Mouse (Mus musculus) MEL (cell line): ENCODE results near the gene Sf3b6.

Source experiments
- BHLHE40 ChIP-seq: IDR thresholded peaks from 2 replicates; pipeline ENCODE4 v1.6.1; 2012; ENCODE audit warnings: low read depth, mild to moderate bottlenecking, inconsistent platforms, low read length, improper control_type of control experiment, borderline replicate concordance
- CTCF ChIP-seq, 3 experiments: IDR thresholded peaks in 2 of 3; conservative IDR thresholded peaks in 1 of 3; 2 replicates each; pipeline ENCODE4 v1.5.1; 2011 to 2012; ENCODE audit warnings: low read length in 3 of 3, low read depth in 2 of 3, mild to moderate bottlenecking in 2 of 3, improper control_type of control experiment in 1 of 3, inconsistent platforms in 1 of 3, mixed read lengths in 1 of 3, moderate library complexity in 1 of 3; ENCODE audit not compliant: control insufficient read depth in 1 of 3, insufficient read depth in 1 of 3, poor library complexity in 1 of 3, severe bottlenecking in 1 of 3
- EP300 ChIP-seq, 2 experiments: IDR thresholded peaks; 2 replicates each; pipeline ENCODE4 v1.6.1; 2011; ENCODE audit warnings: improper control_type of control experiment in 2 of 2, low read length in 2 of 2, low read depth in 1 of 2, mild to moderate bottlenecking in 1 of 2
- ETS1 ChIP-seq: IDR thresholded peaks from 2 replicates; pipeline ENCODE4 v1.6.1; 2012; ENCODE audit warnings: low read depth, mild to moderate bottlenecking, inconsistent platforms, low read length, improper control_type of control experiment, moderate library complexity
- GABPA ChIP-seq: IDR thresholded peaks from 2 replicates; pipeline ENCODE4 v1.6.1; 2012; ENCODE audit warnings: low read depth, mild to moderate bottlenecking, inconsistent platforms, low read length, improper control_type of control experiment, moderate library complexity
- MAZ ChIP-seq: IDR thresholded peaks from 2 replicates; pipeline ENCODE4 v1.6.1; 2012; ENCODE audit warnings: low read depth, mild to moderate bottlenecking, inconsistent platforms, low read length, improper control_type of control experiment
- MXI1 ChIP-seq: IDR thresholded peaks from 2 replicates; pipeline ENCODE4 v1.6.1; 2011; ENCODE audit warnings: mild to moderate bottlenecking, low read depth, low read length, improper control_type of control experiment
- MYC ChIP-seq: IDR thresholded peaks from 2 replicates; pipeline ENCODE4 v1.6.1; 2011; ENCODE audit warnings: low read depth, mild to moderate bottlenecking, low read length, improper control_type of control experiment, moderate library complexity
- POLR2A ChIP-seq, 2 experiments: IDR thresholded peaks; 2 replicates each; pipeline ENCODE4 v1.6.1; 2011 to 2012; ENCODE audit warnings: low read length in 2 of 2, mild to moderate bottlenecking in 2 of 2, control low read depth in 1 of 2, improper control_type of control experiment in 1 of 2, low read depth in 1 of 2, moderate library complexity in 1 of 2; ENCODE audit not compliant: control insufficient read depth in 1 of 2, insufficient read depth in 1 of 2, poor library complexity in 1 of 2
- SIN3A ChIP-seq: IDR thresholded peaks from 2 replicates; pipeline ENCODE4 v1.6.1; 2012; ENCODE audit warnings: low read length, improper control_type of control experiment, inconsistent platforms
- TCF12 ChIP-seq: IDR thresholded peaks from 2 replicates; pipeline ENCODE4 v1.6.1; 2014; ENCODE audit warnings: low read depth, mild to moderate bottlenecking, inconsistent platforms, low read length, improper control_type of control experiment, moderate library complexity
- UBTF ChIP-seq: IDR thresholded peaks from 2 replicates; pipeline ENCODE4 v1.6.1; 2012; ENCODE audit warnings: low read depth, mild to moderate bottlenecking, inconsistent platforms, low read length, improper control_type of control experiment, moderate library complexity, borderline replicate concordance; ENCODE audit not compliant: insufficient read depth
- USF1 ChIP-seq: IDR thresholded peaks from 2 replicates; pipeline ENCODE4 v1.6.1; 2014; ENCODE audit warnings: low read depth, mild to moderate bottlenecking, inconsistent platforms, low read length, improper control_type of control experiment, moderate library complexity
- ZNF384 ChIP-seq: IDR thresholded peaks from 2 replicates; pipeline ENCODE4 v1.6.1; 2012; ENCODE audit warnings: low read depth, mild to moderate bottlenecking, inconsistent platforms, low read length, improper control_type of control experiment

GRCm38 (mm10) chr12:4811705-4812104, 5.6 kb upstream of the Sf3b6 start:
- TF ChIP-seq USF1 (no peak), CTCF (IDR thresholded peaks at IDR 0.05 in 2 of 3, conservative IDR thresholded peaks at IDR 0.05 in 1 of 3; ENCODE audit: control insufficient read depth in 1 of 3, insufficient read depth in 1 of 3, low read depth in 2 of 3, low read length in 3 of 3, poor library complexity in 1 of 3, severe bottlenecking in 1 of 3) (no peak), POLR2A (IDR thresholded peaks at IDR 0.05; ENCODE audit: control insufficient read depth in 1 of 2, insufficient read depth in 1 of 2, low read depth in 1 of 2, low read length in 2 of 2, poor library complexity in 1 of 2) (no peak), MAZ (no peak), UBTF (no peak), BHLHE40 (no peak), ETS1 (no peak), GABPA (no peak), ZNF384 (no peak), MXI1 (no peak), SIN3A (no peak), EP300 (IDR thresholded peaks at IDR 0.05; ENCODE audit: low read depth in 1 of 2, low read length in 2 of 2) (no peak), TCF12 (no peak), MYC (no peak)
